Mouse (Mus musculus) brown adipose tissue, adult 24 weeks (tissue): ENCODE data around the gene Olfr1204. TPM values are rescaled to one million over a fixed set of nuclear protein-coding genes. Genes with fewer than 3 reads are reported as not detected.

Source experiments
- H3K27ac ChIP-seq: fragments of 200-500 bp; replicated peaks from 2 replicates; pipeline ENCODE4 v1.5.1; 2012; ENCODE audit warnings: low read depth, mild to moderate bottlenecking, low read length
- H3K4me1 ChIP-seq: fragments of 200-500 bp; 2 replicates; pipeline ENCODE4 v1.6.1; 2012; ENCODE audit warnings: low read length, mixed read lengths; ENCODE audit not compliant: control insufficient read depth, insufficient read depth, insufficient read length
- H3K4me3 ChIP-seq: fragments of 200-500 bp; 2 replicates; pipeline ENCODE4 v1.5.1; 2012; ENCODE audit warnings: low read depth, mild to moderate bottlenecking, low read length, moderate library complexity; ENCODE audit not compliant: insufficient read depth
- polyA plus RNA-seq: library from polyadenylated mRNA; stranded (reverse); fragments of >200 nt; gene quantifications from 2 replicates; pipeline ENCODE4 v1.2.4, GENCODE M21; 2012; ENCODE audit not compliant: missing spikeins, insufficient read depth, insufficient read length

Gene Olfr1204
- not detected in 2 replicates for polyA plus RNA-seq

GRCm38 (mm10) chr2:88848992-88849391, at the start of gene Olfr1204:
Olfr1204 (plus strand) TSS chr2:88849292.
- Histone ChIP-seq H3K4me3 (no peak within 1 kb of the TSS), H3K4me1 (no peaks in the 10 kb centered on the region), H3K27ac (no peak within 1 kb of the TSS)

- Histone ChIP-seq H3K4me1 (no peaks in the 10 kb centered on the region), H3K27ac (no peak within 1 kb of the TSS)
These were observed 34.9 kb upstream of the Olfr1204 start, which contains the start of gene Olfr1202 for GRCm38 (mm10) chr2:88814196-88814595. Olfr1202 (plus strand) TSS chr2:88814496.

GRCm38 (mm10) chr2:88829437-88829836, 19.7 kb upstream of the Olfr1204 start, which contains the start of gene Olfr1205:
Olfr1205 (plus strand) TSS chr2:88829737.
- H3K27ac ChIP-seq, result no peak within 1 kb of the TSS
- no peaks in the 10 kb centered on the region for H3K4me1 ChIP-seq
- no peak within 1 kb of the TSS for H3K4me3 ChIP-seq

More at GRCm38 (mm10) chr2:88814196-88814595, 34.9 kb upstream of the Olfr1204 start, which contains the start of gene Olfr1202:
- no peak within 1 kb of the TSS for H3K4me3 ChIP-seq

- Histone ChIP-seq H3K4me1 (no peaks in the 10 kb centered on the region), H3K27ac (no peak overlapping the region), H3K4me3 (no peak overlapping the region)
These were observed 10.6 kb upstream of the Olfr1204 start for GRCm38 (mm10) chr2:88838477-88838876.

- Histone ChIP-seq H3K4me3 (no peak within 1 kb of the TSS), H3K27ac (no peak within 1 kb of the TSS), H3K4me1 (no peaks in the 10 kb centered on the region)
These were observed 13.8 kb downstream of the Olfr1204 start, which contains the start of gene Olfr1206 for GRCm38 (mm10) chr2:88862931-88863330. Olfr1206 (plus strand) TSS chr2:88863231.

GRCm38 (mm10) chr2:88902211-88902610, 53.1 kb downstream of the Olfr1204 start, which contains the start of gene Olfr1208:
Olfr1208 (minus strand) TSS chr2:88902311.
- H3K27ac ChIP-seq, result no peak within 1 kb of the TSS
- no peaks in the 10 kb centered on the region for H3K4me1 ChIP-seq
- no peak within 1 kb of the TSS for H3K4me3 ChIP-seq

Other genes with a start within 250 kb of the Olfr1204 start
- gene Olfr1191-ps1, start 208.8 kb upstream of the Olfr1204 start, polyA plus RNA-seq, result not detected in 2 replicates
- not detected in 2 replicates for gene Olfr1192-ps1, start 200.8 kb upstream of the Olfr1204 start, polyA plus RNA-seq
- gene Olfr1193, start 173.7 kb upstream of the Olfr1204 start, polyA plus RNA-seq, result not detected in 2 replicates
- gene Olfr1195, start 160.1 kb upstream of the Olfr1204 start, polyA plus RNA-seq, result not detected in 2 replicates
- gene Olfr1196, start 144.7 kb upstream of the Olfr1204 start, polyA plus RNA-seq, result not detected in 2 replicates
- gene Olfr1197, start 116.9 kb upstream of the Olfr1204 start, polyA plus RNA-seq, result not detected in 2 replicates
- gene Olfr1198, start 97.9 kb upstream of the Olfr1204 start, polyA plus RNA-seq, result not detected in 2 replicates
- gene Olfr1199, start 88.8 kb upstream of the Olfr1204 start, polyA plus RNA-seq, result not detected in 2 replicates
- gene Olfr1200, start 78.8 kb upstream of the Olfr1204 start, polyA plus RNA-seq, result not detected in 2 replicates
- gene Olfr1201, start 56.3 kb upstream of the Olfr1204 start, polyA plus RNA-seq, result not detected in 2 replicates
- not detected in 2 replicates for gene Olfr1202, start 34.8 kb upstream of the Olfr1204 start, polyA plus RNA-seq
- not detected in 2 replicates for gene Olfr1205, start 19.6 kb upstream of the Olfr1204 start, polyA plus RNA-seq
- gene Olfr1206, start 13.9 kb downstream of the Olfr1204 start, polyA plus RNA-seq, result not detected in 2 replicates
- not detected in 2 replicates for gene Olfr1208, start 53.0 kb downstream of the Olfr1204 start, polyA plus RNA-seq
- gene Olfr1209, start 65.9 kb downstream of the Olfr1204 start, polyA plus RNA-seq, result not detected in 2 replicates
- gene Olfr1211, start 88.8 kb downstream of the Olfr1204 start, polyA plus RNA-seq, result not detected in 2 replicates
- gene Olfr1212, start 104.7 kb downstream of the Olfr1204 start, polyA plus RNA-seq, result not detected in 2 replicates
- gene Gm13762, start 131.0 kb downstream of the Olfr1204 start, polyA plus RNA-seq, result not detected in 2 replicates
- not detected in 2 replicates for gene Olfr1214, start 143.4 kb downstream of the Olfr1204 start, polyA plus RNA-seq
- not detected in 2 replicates for gene Olfr1215, start 157.7 kb downstream of the Olfr1204 start, polyA plus RNA-seq
- gene Olfr1216, start 169.0 kb downstream of the Olfr1204 start, polyA plus RNA-seq, result not detected in 2 replicates
- gene Olfr1217, start 182.8 kb downstream of the Olfr1204 start, polyA plus RNA-seq, result not detected in 2 replicates
- gene Olfr1218, start 211.9 kb downstream of the Olfr1204 start, polyA plus RNA-seq, result not detected in 2 replicates
- gene Olfr1219, start 234.2 kb downstream of the Olfr1204 start, polyA plus RNA-seq, result not detected in 2 replicates